In genomic region chr10:66132025-66132424, GRCm38 (mm10) we compare ENCODE assay signal across 18 mouse cellular contexts.
DNase-seq lines count a peak whose midpoint lies in the region; ATAC-seq and TF ChIP-seq lines count a peak whose summit lies in the region.
"Had no signal": no experiment of that assay in that cellular context is flagged by ENCODE, and none has a peak within 500 bp of the region (broad histone marks: within the 10 kb centered on the region; RNA-seq: fewer than 3 reads in every experiment).

No protein-coding gene starts in this region.

- H3K36me3 ChIP-seq in forebrain, embryonic 14.5 days (ENCODE audit: control insufficient read depth, insufficient read depth, low read length) = no peaks in the 10 kb centered on the region
- no peaks in the 10 kb centered on the region for H3K36me3 ChIP-seq in forebrain, embryonic 10.5 days (replicated peaks)
- H3K36me3 ChIP-seq in midbrain, embryonic 15.5 days (replicated peaks) = no peaks in the 10 kb centered on the region
- H3K36me3 ChIP-seq in midbrain, embryonic 13.5 days = no peaks in the 10 kb centered on the region
- no peaks in the 10 kb centered on the region for H3K36me3 ChIP-seq in intestine, postnatal 0 days (ENCODE audit: control insufficient read depth, insufficient read depth)
- H3K36me3 ChIP-seq: embryonic facial prominence, embryonic 12.5 days; heart, embryonic 10.5 days; hindbrain, embryonic 13.5 days had no signal

- no peak for TF ChIP-seq POLR2A in brain, embryonic 14.5 days (IDR thresholded peaks at IDR 0.05; ENCODE audit: borderline replicate concordance, extremely low read depth, insufficient read depth, insufficient read length, poor library complexity, severe bottlenecking)

- ATAC-seq in forebrain, embryonic 14.5 days = 0 out of 2 replicates have a peak, but pooled peaks have one; percentile 15
- peak; percentile 61 for ATAC-seq in midbrain, embryonic 15.5 days (replicated peaks)
- ATAC-seq in midbrain, embryonic 13.5 days = no peak
- ATAC-seq in intestine, postnatal 0 days = no peak

- no peaks in the 10 kb centered on the region for H3K27me3 ChIP-seq in forebrain, embryonic 14.5 days (replicated peaks; ENCODE audit: control insufficient read depth, insufficient read depth, low read length)
- no peaks in the 10 kb centered on the region for H3K27me3 ChIP-seq in forebrain, embryonic 10.5 days (ENCODE audit: poor library complexity, severe bottlenecking)
- H3K27me3 ChIP-seq in midbrain, embryonic 15.5 days (replicated peaks) = no peaks in the 10 kb centered on the region
- H3K27me3 ChIP-seq in midbrain, embryonic 13.5 days = no peaks in the 10 kb centered on the region
- no peaks in the 10 kb centered on the region for H3K27me3 ChIP-seq in intestine, postnatal 0 days (replicated peaks; ENCODE audit: control insufficient read depth, insufficient read depth, low read length)
- H3K27me3 ChIP-seq: CH12.LX; embryonic facial prominence, embryonic 12.5 days; hindbrain, embryonic 13.5 days had no signal

- H3K4me1 ChIP-seq in forebrain, embryonic 14.5 days (ENCODE audit: control insufficient read depth, insufficient read depth, low read length) = no peaks in the 10 kb centered on the region; the same call in 1 of the 2 replicates
- H3K4me1 ChIP-seq in forebrain, embryonic 10.5 days = no peaks in the 10 kb centered on the region
- H3K4me1 ChIP-seq in midbrain, embryonic 15.5 days = 0 out of 2 replicates have a peak, but pooled peaks cover 4% of the 10 kb centered on the region
- H3K4me1 ChIP-seq in midbrain, embryonic 13.5 days (replicated peaks) = no peaks in the 10 kb centered on the region
- no peaks in the 10 kb centered on the region for H3K4me1 ChIP-seq in intestine, postnatal 0 days (replicated peaks; ENCODE audit: control insufficient read depth, insufficient read depth, low read length)
- H3K4me1 ChIP-seq: embryonic facial prominence, embryonic 12.5 days; heart, embryonic 10.5 days; hindbrain, embryonic 13.5 days had no signal

- TF ChIP-seq CTCF in brain, embryonic 14.5 days (IDR thresholded peaks at IDR 0.05; ENCODE audit: borderline replicate concordance, extremely low read depth, insufficient read depth, insufficient read length) = no peak
- TF ChIP-seq CTCF in intestine, postnatal 0 days (IDR thresholded peaks at IDR 0.05; ENCODE audit: low read depth) = no peak

- peak; percentile 16 for DNase-seq in forebrain, embryonic 14.5 days (ENCODE audit: low spot score)
- no peak for DNase-seq in forebrain, embryonic 10.5 days (ENCODE audit: extremely low spot score, low spot score)
- peak; percentile 46 for DNase-seq in brain, embryonic 14.5 days (ENCODE audit: low read depth)
- no peak for DNase-seq in right cerebral cortex, adult 2 months (ENCODE audit: low spot score in 2 of 2)
- DNase-seq: cerebellum, adult 11-12 months; cerebellum, adult 9-10 months; gastrocnemius, postnatal 10 days; heart, adult 18-20 months; heart, postnatal 10 days; heart, postnatal 4 days; kidney, adult 11 months had no signal

- H3K9me3 ChIP-seq in forebrain, embryonic 14.5 days (replicated peaks; ENCODE audit: control insufficient read depth, low read length) = no peaks in the 10 kb centered on the region
- no peaks in the 10 kb centered on the region for H3K9me3 ChIP-seq in forebrain, embryonic 10.5 days
- H3K9me3 ChIP-seq in midbrain, embryonic 15.5 days = no peaks in the 10 kb centered on the region
- H3K9me3 ChIP-seq in midbrain, embryonic 13.5 days = no peaks in the 10 kb centered on the region
- no peaks in the 10 kb centered on the region for H3K9me3 ChIP-seq in intestine, postnatal 0 days (ENCODE audit: control insufficient read depth)
- H3K9me3 ChIP-seq: embryonic facial prominence, embryonic 12.5 days; heart, embryonic 10.5 days; hindbrain, embryonic 13.5 days had no signal

- H3K27ac ChIP-seq in forebrain, embryonic 14.5 days (ENCODE audit: low read depth, low read length) = no peak overlapping the region
- no peak overlapping the region for H3K27ac ChIP-seq in forebrain, embryonic 10.5 days
- peak overlapping the region; percentile 64 for H3K27ac ChIP-seq in midbrain, embryonic 15.5 days
- H3K27ac ChIP-seq in midbrain, embryonic 13.5 days = no peak overlapping the region
- no peak overlapping the region for H3K27ac ChIP-seq in intestine, postnatal 0 days (ENCODE audit: low read depth, low read length)
- H3K27ac ChIP-seq: embryonic facial prominence, embryonic 12.5 days; heart, embryonic 10.5 days; hindbrain, embryonic 13.5 days had no signal

- no peak overlapping the region for H3K4me2 ChIP-seq in forebrain, embryonic 14.5 days (ENCODE audit: low read length)
- H3K4me2 ChIP-seq in midbrain, embryonic 15.5 days = no peak overlapping the region
- no peak overlapping the region for H3K4me2 ChIP-seq in midbrain, embryonic 13.5 days (replicated peaks)
- H3K4me2 ChIP-seq in intestine, postnatal 0 days (replicated peaks; ENCODE audit: low read depth) = no peak overlapping the region
- H3K4me2 ChIP-seq: embryonic facial prominence, embryonic 12.5 days; hindbrain, embryonic 13.5 days had no signal

- 31% methylated on average over 4 of the region's 4 CpGs for WGBS in forebrain, embryonic 14.5 days
- WGBS in forebrain, embryonic 10.5 days = 78% methylated on average over 4 of the region's 4 CpGs
- WGBS in midbrain, embryonic 15.5 days = 40% methylated on average over 4 of the region's 4 CpGs
- WGBS in midbrain, embryonic 13.5 days = 65% methylated on average over 4 of the region's 4 CpGs
- WGBS in intestine, postnatal 0 days = 67% methylated on average over 4 of the region's 4 CpGs

- H3K4me3 ChIP-seq in forebrain, embryonic 14.5 days (ENCODE audit: low read depth, low read length) = no peak overlapping the region
- H3K4me3 ChIP-seq in forebrain, embryonic 10.5 days = no peak overlapping the region
- no peak overlapping the region for H3K4me3 ChIP-seq in midbrain, embryonic 15.5 days
- no peak overlapping the region for H3K4me3 ChIP-seq in midbrain, embryonic 13.5 days (replicated peaks)
- H3K4me3 ChIP-seq in intestine, postnatal 0 days (ENCODE audit: low read depth, low read length) = no peak overlapping the region
- H3K4me3 ChIP-seq: embryonic facial prominence, embryonic 12.5 days; heart, embryonic 10.5 days; hindbrain, embryonic 13.5 days had no signal

- H3K9ac ChIP-seq in forebrain, embryonic 14.5 days (ENCODE audit: low read length) = no peak overlapping the region
- H3K9ac ChIP-seq in midbrain, embryonic 15.5 days = no peak overlapping the region
- no peak overlapping the region for H3K9ac ChIP-seq in midbrain, embryonic 13.5 days (replicated peaks)
- H3K9ac ChIP-seq in intestine, postnatal 0 days (ENCODE audit: low read depth, low read length) = no peak overlapping the region
- H3K9ac ChIP-seq: embryonic facial prominence, embryonic 12.5 days; hindbrain, embryonic 13.5 days had no signal

Comparison
In these comparisons a context has a peak if more than half of its experiments do, and no peak if none do; other contexts are left out.
1. ATAC-seq: peak in forebrain, embryonic 14.5 days (single experiment) and midbrain, embryonic 15.5 days (single experiment); none in midbrain, embryonic 13.5 days (single experiment) and intestine, postnatal 0 days (single experiment).
2. DNase-seq: peak in forebrain, embryonic 14.5 days (single experiment) and brain, embryonic 14.5 days (single experiment); none in forebrain, embryonic 10.5 days (single experiment) and right cerebral cortex, adult 2 months (0 of 2).